Mouse (Mus musculus) heart, postnatal 0 days (tissue): ENCODE measurements around the gene Iqch. TPM values are rescaled to one million over a fixed set of nuclear protein-coding genes. Genes with fewer than 3 reads are reported as not detected.

Source experiments
- ATAC-seq: fragments of 200-750 bp; cut with Nextera tagmentation; 2 replicates; pipeline ENCODE4 v1.8.0; 2017; ENCODE audit warnings: low read depth, moderate number of reproducible peaks, moderate library complexity; ENCODE audit not compliant: insufficient read depth
- DNase-seq: peaks from one replicate; pipeline ENCODE4 v3.0.0-alpha.2; 2016; ENCODE audit warnings: low spot score
- H3K27ac ChIP-seq: fragments of 300-500 bp; sonication (generic); 2 replicates; pipeline ENCODE4 v1.5.1; 2014; ENCODE audit warnings: low read depth, mild to moderate bottlenecking
- H3K27me3 ChIP-seq: fragments of 300-500 bp; sonication (generic); 2 replicates; pipeline ENCODE4 v1.6.1; 2014; ENCODE audit warnings: low read length, mixed read lengths; ENCODE audit not compliant: control insufficient read depth, insufficient read depth
- H3K36me3 ChIP-seq: fragments of 300-500 bp; sonication (generic); replicated peaks from 2 replicates; pipeline ENCODE4 v1.6.1; 2014; ENCODE audit warnings: low read length, mixed read lengths; ENCODE audit not compliant: control insufficient read depth, insufficient read depth
- H3K4me1 ChIP-seq: fragments of 300-500 bp; sonication (generic); 2 replicates; pipeline ENCODE4 v1.6.1; 2014; ENCODE audit warnings: antibody characterized with exemption; ENCODE audit not compliant: control insufficient read depth, insufficient read depth
- H3K4me2 ChIP-seq: fragments of 300-500 bp; sonication (generic); 2 replicates; pipeline ENCODE4 v1.6.1; 2014; ENCODE audit warnings: low read depth, mild to moderate bottlenecking, low read length, moderate library complexity
- H3K4me3 ChIP-seq: fragments of 300-500 bp; sonication (generic); 2 replicates; pipeline ENCODE4 v1.5.1; 2014; ENCODE audit warnings: low read depth, low read length
- H3K9ac ChIP-seq: fragments of 300-500 bp; sonication (generic); replicated peaks from 2 replicates; pipeline ENCODE4 v1.6.1; 2014; ENCODE audit warnings: low read depth, low read length, mixed read lengths
- H3K9me3 ChIP-seq: fragments of 300-500 bp; sonication (generic); replicated peaks from 2 replicates; pipeline ENCODE4 v1.6.1; 2016; ENCODE audit warnings: low read length; ENCODE audit not compliant: control insufficient read depth
- CTCF ChIP-seq: IDR thresholded peaks from 2 replicates; pipeline ENCODE4 v1.5.1; 2016; ENCODE audit warnings: antibody characterized with exemption, control low read depth, low read depth
- EP300 ChIP-seq: IDR thresholded peaks from 2 replicates; pipeline ENCODE4 v1.6.1; 2016; ENCODE audit warnings: antibody characterized with exemption, low read depth
- WGBS: fragments of 180-500 bp; shearing (Covaris S2); extraction: QIAGEN DNeasy Blood & Tissue Kit; methylation state at CpG from one replicate; pipeline ENCODE4 v1.1.7; 2014; 5-methylcytosine and 5-hydroxymethylcytosine counted together
- polyA plus RNA-seq: library from polyadenylated mRNA; unstranded; fragments of >200 nt; fragmentation: Nextera tagmentation; extraction: Ambion mirVana; gene quantifications from 2 replicates; pipeline ENCODE4 v1.2.1, GENCODE M21; 2015
- total RNA-seq: library from RNA; depleted of rRNA; stranded (reverse); fragments of >200 nt; gene quantifications from 2 replicates; pipeline ENCODE4 v1.2.3, GENCODE M21; 2014; ENCODE audit warnings: low replicate concordance

Iqch gene
- total and polyA plus RNA-seq, 2 experiments from 2014 or later, result 0.03 TPM; not detected in 1

DNA sequence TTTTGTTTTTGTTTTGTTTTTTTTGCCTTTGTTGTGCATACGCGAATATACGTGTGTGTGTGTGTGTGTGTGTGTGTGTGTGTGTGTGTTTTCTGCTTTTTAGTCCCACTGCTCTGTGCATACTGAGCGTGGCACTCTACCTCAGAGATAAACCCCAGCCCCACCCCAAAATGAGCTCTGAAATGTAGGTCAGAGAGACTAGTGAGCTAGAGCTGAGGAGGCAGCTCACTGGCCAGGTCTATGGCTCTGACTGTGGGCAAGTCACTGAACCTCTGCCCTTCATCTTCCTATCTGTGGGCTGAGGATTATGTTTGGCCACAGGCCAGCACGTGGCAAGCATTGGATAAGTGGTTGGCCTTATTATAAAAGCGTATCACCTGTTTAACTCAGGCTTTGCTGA, 1.6 kb upstream of the Iqch start:
- Histone ChIP-seq H3K4me2 (peak overlapping the region; percentile 78), H3K9ac (0 out of 2 replicates have a peak overlapping the region, but pooled peaks have one; percentile 11), H3K4me1 (peaks cover 22% of the 10 kb centered on the region), H3K27ac (peak overlapping the region; percentile 22; the same call in 1 of the 2 replicates), H3K9me3 (no peaks in the 10 kb centered on the region), H3K4me3 (no peak overlapping the region), H3K27me3 (no peaks in the 10 kb centered on the region), H3K36me3 (no peaks in the 10 kb centered on the region)
- no peak for DNase-seq
- no peak for ATAC-seq
- 45% methylated on average over 6 of the region's 6 CpGs for WGBS
- TF ChIP-seq CTCF, result no peak
- no peak for TF ChIP-seq EP300

DNA sequence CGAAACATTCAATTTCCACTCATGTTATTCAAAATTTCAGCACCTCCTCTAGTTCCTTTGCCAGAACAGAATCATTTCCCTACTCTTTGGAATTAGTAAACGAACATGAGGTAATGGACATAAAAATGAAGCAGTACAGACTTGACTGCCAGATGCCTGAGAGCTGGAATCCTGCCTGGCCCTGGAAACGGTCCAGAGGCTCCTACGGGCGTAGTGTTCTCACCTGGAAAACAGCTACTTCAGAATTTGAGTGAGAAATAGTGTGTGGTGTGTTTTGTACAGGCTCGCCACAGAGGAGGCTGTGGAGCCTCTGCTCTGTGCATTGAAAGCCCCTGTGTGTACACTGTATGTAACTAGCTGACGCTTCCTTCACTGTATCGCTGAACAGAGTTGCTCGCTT, 5.6 kb downstream of the Iqch start:
- Histone ChIP-seq H3K4me2 (no peak overlapping the region), H3K9ac (no peak overlapping the region), H3K27me3 (no peaks in the 10 kb centered on the region), H3K4me1 (peaks cover 7% of the 10 kb centered on the region), H3K36me3 (no peaks in the 10 kb centered on the region), H3K9me3 (no peaks in the 10 kb centered on the region), H3K4me3 (no peak overlapping the region), H3K27ac (no peak overlapping the region)
- TF ChIP-seq CTCF (no peak), EP300 (no peak)
- no peak for ATAC-seq
- DNase-seq, result no peak
- WGBS, result 47% methylated on average over 9 of the region's 9 CpGs

DNA sequence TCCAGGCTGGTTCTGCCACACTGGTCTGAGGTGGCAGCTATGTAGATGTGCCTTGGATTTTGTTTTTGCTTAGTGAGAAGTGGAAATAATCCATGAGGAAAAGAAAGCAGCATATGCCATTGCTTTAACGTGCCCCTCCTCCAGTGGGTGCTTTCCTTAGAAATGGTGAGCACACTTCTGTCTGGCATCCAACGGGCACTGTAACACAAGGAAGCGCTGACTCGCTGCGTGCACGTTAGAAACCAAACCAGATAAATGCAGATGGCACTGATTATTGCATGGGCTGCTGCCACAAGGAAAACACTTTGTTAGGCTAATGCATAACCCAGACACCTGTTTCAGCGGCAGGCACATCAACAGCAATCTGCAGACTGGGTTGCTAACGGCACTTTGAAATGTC, 6.6 kb downstream of the Iqch start:
- TF ChIP-seq CTCF (no peak), EP300 (no peak)
- no peak overlapping the region for H3K27ac ChIP-seq
- ATAC-seq (no peak), DNase-seq (no peak)
- H3K4me2 ChIP-seq, result no peak overlapping the region
- no peak overlapping the region for H3K9ac ChIP-seq
- H3K27me3 ChIP-seq, result no peaks in the 10 kb centered on the region
- no peak overlapping the region for H3K4me3 ChIP-seq
- 85% methylated on average over 8 of the region's 8 CpGs for WGBS
- no peaks in the 10 kb centered on the region for H3K9me3 ChIP-seq
- peaks cover 7% of the 10 kb centered on the region for H3K4me1 ChIP-seq
- H3K36me3 ChIP-seq, result no peaks in the 10 kb centered on the region

DNA sequence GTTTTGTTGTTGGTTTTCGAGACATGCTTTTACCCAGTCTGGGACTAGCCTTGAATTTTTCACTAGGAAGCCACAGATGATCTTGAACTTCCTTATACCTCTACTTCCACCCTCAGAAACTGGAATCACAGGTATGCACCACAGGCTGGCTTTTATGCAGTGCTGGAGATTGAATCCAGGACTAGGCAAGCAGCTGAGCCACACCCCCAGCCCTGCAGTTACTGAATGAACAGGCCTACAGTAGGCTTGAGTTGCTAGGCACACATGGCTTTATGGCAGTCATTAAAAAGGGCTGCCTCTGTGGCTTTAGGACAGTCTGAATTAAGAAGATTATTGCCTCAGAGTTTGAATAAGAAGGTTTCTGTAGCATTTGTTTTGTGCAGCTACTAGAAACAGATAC, 7.3 kb downstream of the Iqch start:
- no peak for ATAC-seq
- Histone ChIP-seq H3K9me3 (no peaks in the 10 kb centered on the region), H3K4me2 (no peak overlapping the region), H3K27me3 (no peaks in the 10 kb centered on the region), H3K27ac (no peak overlapping the region), H3K9ac (no peak overlapping the region), H3K36me3 (no peaks in the 10 kb centered on the region), H3K4me3 (no peak overlapping the region), H3K4me1 (peaks cover 7% of the 10 kb centered on the region)
- no peak for DNase-seq
- 94% methylated on average over 1 of the region's 1 CpGs for WGBS
- no peak for TF ChIP-seq EP300
- no peak for TF ChIP-seq CTCF

- H3K4me3 ChIP-seq, result no peak overlapping the region
- TF ChIP-seq EP300, result no peak
- TF ChIP-seq CTCF, result no peak
- H3K27ac ChIP-seq, result no peak overlapping the region
- H3K4me1 ChIP-seq, result peaks cover 6% of the 10 kb centered on the region
- H3K36me3 ChIP-seq, result no peaks in the 10 kb centered on the region
- H3K9me3 ChIP-seq, result no peaks in the 10 kb centered on the region
- 66% methylated on average over 8 of the region's 8 CpGs for WGBS
- DNase-seq, result no peak
- H3K27me3 ChIP-seq, result no peaks in the 10 kb centered on the region
- no peak overlapping the region for H3K4me2 ChIP-seq
- H3K9ac ChIP-seq, result no peak overlapping the region
- ATAC-seq, result no peak
Observed at GRCm38 (mm10) chr9:63591661-63592256, 10.5 kb downstream of the Iqch start.

- Histone ChIP-seq H3K9me3 (no peaks in the 10 kb centered on the region), H3K4me3 (no peak overlapping the region), H3K27me3 (no peaks in the 10 kb centered on the region), H3K36me3 (no peaks in the 10 kb centered on the region), H3K9ac (no peak overlapping the region), H3K27ac (no peak overlapping the region), H3K4me1 (no peaks in the 10 kb centered on the region), H3K4me2 (no peak overlapping the region)
- TF ChIP-seq EP300, result no peak
- WGBS, result 95% methylated on average over 4 of the region's 4 CpGs
- DNase-seq (no peak), ATAC-seq (no peak)
Observed at GRCm38 (mm10) chr9:63590592-63590991, 11.7 kb downstream of the Iqch start.
